Mouse (Mus musculus) heart, adult 9 months (tissue): ENCODE data around the gene Cc2d1b.

ENCODE experiments used
- DNase-seq, 2 experiments: peaks; one replicate each; pipeline ENCODE4 v3.0.0; 2022; ENCODE audit warnings: low spot score in 2 of 2

The Cc2d1b gene

GRCm38 (mm10) chr4:108619587-108620341 is at the start of gene Cc2d1b:
Gene Cc2d1b (plus strand): TSS chr4:108619940.
- DNase-seq, result peak; percentile 89 to 90

DNA sequence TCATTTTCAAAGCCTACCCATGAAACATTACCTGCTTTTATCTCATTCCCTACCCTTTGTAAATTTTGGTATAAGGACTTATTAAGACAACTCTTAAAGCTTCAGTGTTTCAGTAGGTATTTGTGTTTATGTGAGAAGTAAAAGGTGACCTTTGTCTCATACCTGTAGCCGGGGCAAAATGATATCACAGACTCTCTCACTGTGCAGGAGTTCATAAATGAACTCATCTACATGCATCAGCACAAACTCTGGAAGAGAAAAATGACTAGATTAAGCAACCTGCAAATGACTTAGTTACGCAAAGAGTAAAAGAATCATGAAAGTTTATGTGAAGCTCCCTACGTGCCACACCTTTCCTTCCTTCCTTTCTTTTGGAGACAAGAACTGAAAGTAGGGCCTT is 47.1 kb upstream of the Cc2d1b start:
- no peak for DNase-seq

GRCm38 (mm10) chr4:108578840-108579742 is 40.6 kb upstream of the Cc2d1b start, which contains the start of the genes Prpf38a and Orc1:
Gene Prpf38a (minus strand): TSS chr4:108579336.
Gene Orc1 (plus strand): TSS chr4:108579423.
- peak; percentile 93 to 96 for DNase-seq

DNA sequence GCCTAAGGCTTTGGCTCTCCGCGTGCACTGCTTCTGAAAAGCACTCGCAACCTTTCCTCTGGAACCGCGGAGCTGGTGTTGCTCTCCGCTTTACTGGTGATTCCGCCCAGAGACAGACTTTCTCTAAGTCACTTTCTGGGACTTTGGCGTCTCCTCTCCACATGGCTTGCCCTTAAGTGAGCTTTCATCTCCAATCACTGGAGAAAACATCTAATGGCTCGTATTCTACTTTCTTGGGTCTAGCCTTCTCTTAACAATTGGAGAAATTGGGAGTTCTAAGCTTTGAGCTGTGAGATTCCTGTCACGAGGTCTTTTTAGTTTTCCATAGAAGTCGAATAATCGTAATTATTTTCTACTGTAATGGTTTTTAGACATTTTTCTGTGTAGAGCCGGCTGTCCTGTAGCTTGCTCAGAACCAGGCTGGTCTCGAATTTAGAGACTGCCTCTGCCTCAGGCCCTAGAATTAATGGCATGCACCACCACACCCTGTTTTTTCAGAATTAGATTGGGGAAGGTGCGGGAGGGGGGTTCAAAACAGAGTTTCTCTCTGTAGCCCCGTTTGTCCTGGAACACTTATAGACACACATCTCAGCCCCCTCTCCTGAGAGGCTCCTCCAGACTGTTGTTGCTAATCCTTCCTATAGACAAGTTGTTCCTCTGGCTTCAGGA is 39.9 kb upstream of the Cc2d1b start:
- DNase-seq, result no peak

DNA sequence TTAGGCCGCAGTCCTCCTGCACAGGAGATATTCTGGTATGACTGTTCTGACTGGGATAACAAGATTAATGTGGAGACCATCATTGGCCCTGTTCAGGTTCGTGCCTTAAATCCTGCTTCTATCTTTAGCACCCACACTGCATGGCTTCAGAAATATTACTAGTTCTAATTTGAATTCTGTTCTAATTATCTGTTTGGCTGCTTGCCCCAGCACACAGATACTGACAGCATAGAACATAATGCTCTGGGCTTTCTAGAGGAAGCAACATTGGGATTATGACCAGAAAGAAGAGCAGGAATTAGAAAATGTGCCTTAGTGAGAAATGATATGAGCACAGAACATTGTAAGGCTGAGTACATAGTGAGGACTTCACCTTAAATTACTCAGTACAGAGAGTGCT is 26.4 kb upstream of the Cc2d1b start:
- no peak for DNase-seq

DNA sequence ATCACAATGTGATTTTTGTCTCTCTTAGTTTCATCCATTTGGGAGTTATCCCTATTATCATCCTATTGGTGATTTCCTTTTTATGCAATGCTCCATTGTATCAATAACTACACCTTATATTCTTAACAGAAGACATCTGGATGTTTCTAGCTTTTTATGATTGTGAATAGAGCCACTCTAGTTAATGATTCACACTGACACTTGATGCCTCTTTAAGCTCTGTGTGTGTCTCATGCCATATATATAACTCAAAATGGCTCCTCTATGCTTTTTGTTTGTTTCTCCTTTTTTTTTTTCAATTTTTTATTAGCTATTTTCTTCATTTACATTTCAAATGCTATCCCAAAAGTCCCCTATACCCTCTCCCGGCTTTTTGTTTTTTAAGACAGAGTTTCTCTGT is 24.0 kb upstream of the Cc2d1b start:
- no peak for DNase-seq

GRCm38 (mm10) chr4:108598306-108598705 is 21.4 kb upstream of the Cc2d1b start:
- DNase-seq, result no peak

DNA sequence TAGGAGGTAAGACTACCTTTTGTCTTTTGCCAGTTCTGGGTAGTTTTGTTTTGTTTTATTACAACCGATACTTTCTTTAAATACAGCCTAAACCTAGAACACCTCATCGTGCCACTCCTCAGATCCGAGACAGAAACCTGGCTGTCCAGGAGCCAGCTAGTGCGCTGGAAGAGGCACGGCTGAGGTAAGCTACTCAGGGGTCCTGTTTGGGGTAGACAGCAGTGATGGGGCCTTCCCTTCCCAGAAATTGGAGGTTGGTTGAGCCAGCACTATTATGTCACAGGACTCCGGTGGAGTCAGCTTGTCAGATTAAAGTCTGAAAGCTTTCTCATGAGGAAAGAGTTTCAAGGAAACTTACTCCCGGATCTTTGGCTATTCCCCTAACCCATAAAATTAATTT is 17.9 kb upstream of the Cc2d1b start:
- no peak for DNase-seq

- DNase-seq, result no peak
Observed at GRCm38 (mm10) chr4:108608651-108609050, 11.1 kb upstream of the Cc2d1b start.

- no peak for DNase-seq
Observed at GRCm38 (mm10) chr4:108610935-108611334, 8.8 kb upstream of the Cc2d1b start.

DNA sequence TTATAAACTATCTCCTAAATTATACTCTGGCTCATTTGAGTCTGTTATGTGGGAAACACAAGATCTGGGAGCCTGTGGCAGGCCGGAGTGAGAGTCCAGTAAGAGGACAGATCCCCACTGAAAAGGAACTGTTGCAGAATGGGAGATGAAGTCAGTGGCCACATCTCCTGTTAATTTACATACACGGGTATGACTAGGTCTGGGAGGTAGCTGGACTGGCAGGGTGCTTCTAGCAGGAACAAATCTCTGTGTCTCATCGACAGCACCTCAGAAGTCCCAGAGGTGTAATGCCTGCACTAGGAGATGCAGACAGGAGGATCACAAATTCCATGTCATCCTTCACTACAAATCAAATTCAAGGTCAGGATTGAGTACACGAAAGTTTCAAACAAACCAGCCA is 1.2 kb upstream of the Cc2d1b start:
- DNase-seq, result no peak

DNA sequence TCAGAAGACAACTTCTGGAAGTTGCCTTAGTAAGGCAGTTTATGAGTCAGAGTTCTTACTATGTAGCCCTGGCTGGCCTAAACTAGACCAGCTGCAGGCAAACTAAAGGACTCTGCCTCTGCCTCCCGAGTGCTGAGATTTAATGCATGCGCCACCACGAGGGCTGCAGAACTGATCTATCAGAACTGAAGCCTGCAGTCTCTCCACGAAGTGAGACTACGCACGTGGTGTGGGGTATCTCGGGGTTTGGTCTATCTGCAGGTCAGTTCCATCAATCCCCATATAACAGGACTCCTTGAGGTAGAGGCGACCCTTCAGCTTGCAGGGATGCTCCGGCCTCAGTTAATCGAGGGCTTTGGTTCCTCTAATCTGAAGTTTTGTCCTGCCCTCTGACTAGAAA is 575 bp upstream of the Cc2d1b start:
- no peak for DNase-seq

- DNase-seq, result no peak
Observed at GRCm38 (mm10) chr4:108620536-108620935, 796 bp downstream of the Cc2d1b start.

GRCm38 (mm10) chr4:108621504-108621903 is 1.8 kb downstream of the Cc2d1b start:
- no peak for DNase-seq

DNA sequence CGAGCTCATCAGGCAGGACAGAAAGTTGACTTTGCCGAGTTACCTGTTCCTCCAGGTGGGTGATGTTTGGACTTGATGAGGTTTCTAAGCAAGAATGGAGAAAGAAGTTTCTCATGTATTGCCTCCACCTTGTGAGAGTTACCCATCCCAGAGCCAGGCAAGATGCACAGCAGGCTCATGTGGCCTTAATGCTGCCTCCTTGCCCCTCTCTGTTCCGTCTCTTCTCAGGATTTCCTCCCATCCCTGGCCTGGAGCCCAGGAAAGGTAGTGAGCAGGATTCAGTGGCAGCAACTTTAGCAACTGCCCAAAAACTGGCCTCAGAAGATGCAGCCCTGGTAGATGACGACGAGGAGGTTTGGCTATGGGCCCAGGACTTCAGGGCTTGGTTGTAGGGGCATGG is 7.3 kb downstream of the Cc2d1b start:
- no peak for DNase-seq

GRCm38 (mm10) chr4:108629363-108629880 is 9.7 kb downstream of the Cc2d1b start:
- no peak for DNase-seq

DNA sequence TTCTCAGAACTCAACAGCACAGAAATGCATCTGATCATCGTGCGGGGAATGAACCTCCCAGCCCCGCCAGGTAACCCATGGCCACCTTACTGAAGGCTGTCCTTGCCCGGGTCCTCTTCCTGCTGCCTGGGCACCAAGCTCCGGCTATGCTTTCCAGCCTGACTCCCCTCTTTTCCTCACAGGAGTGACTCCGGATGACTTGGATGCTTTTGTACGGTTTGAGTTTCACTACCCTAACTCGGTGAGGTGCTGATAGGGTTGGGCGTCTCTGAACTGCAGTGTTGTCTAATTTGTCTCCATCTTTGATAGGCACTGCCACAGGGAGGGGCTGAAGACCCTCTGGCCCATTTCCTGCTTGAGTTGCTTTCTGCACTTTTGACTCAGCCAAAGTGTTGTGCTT is 10.4 kb downstream of the Cc2d1b start:
- no peak for DNase-seq

GRCm38 (mm10) chr4:108631616-108632015 is 11.9 kb downstream of the Cc2d1b start:
- no peak for DNase-seq

DNA sequence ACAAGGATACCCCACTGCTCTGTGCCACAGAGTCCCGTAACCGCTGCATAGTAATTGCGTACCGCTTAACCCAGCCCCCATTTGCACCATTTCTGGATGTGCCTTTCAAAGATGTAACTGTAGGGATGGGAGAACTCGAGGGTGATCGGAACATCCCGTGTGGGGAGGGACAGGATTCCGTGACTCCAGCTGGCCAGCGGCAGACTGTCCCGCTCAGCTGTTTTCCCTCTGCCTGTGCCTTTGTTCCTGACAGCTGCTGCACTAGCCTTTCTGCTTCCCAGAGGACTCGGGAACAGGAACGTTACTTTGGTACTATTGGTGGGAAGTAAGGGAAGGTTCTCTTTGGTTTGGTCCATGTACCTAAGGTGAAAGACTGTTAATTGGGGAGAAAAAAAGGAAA is 14.0 kb downstream of the Cc2d1b start:
- DNase-seq, result no peak

DNA sequence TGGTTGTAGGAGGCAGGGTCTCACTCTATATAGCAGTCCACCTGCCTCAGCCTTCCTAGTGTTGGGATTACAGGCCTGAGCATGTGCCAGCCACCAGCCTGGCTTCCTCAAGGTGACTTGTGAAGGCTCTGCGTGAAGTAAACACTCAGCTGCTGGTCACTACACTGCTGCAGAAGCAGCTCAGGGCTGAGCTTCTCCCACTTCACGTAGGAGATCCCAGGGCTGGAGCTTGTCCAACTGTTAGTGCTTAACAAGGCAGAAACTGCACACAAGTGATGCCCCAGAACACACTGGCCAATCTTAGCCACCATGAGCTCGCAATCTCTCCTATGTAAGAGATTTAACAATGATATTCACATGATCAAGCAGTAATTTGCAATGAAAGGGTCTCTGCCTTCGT is 15.0 kb downstream of the Cc2d1b start:
- no peak for DNase-seq

DNA sequence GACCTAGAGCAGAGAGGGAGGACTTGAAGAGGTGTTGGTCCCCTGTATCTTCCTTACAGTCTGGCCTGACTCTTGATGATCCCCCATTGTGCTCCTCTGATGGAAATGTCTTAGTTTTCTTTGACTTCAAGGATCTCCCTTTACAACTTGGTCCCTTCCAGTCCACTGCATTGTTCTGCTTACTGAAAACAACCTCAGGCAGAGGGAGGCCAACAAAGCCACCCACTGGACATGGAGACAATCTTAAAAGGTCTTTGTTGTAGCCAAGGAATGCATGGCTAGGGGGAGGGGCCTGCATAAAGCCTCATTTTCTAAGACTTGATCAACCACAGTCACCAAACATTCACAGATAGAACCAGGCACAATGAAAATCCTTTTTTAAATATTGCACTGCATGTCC is 15.4 kb downstream of the Cc2d1b start:
- no peak for DNase-seq

- DNase-seq, result no peak
Observed at GRCm38 (mm10) chr4:108637721-108638120, 18.0 kb downstream of the Cc2d1b start.
